Mouse (Mus musculus): ENCODE measurements around the gene Hist2h2aa2. TPM values are rescaled to one million over a fixed set of nuclear protein-coding genes. Genes with fewer than 3 reads are reported as not detected.
"Not testable (repeated sequence)": the region's sequence is repeated elsewhere in the genome, so short reads cannot be mapped to it uniquely, and the experiment has no call there.

Gene Hist2h2aa2
- total and polyA plus RNA-seq, 2 experiments from 2014 or later, result 52.1 to 1,755 TPM

- no peak for DNase-seq (ENCODE audit: low spot score)
- H3K4me3 ChIP-seq (ENCODE audit: low read length), result no peak overlapping the region
- no peak overlapping the region for H3K27ac ChIP-seq
- 76% methylated on average over 8 of the region's 8 CpGs for WGBS
- no peak overlapping the region for H3K9ac ChIP-seq (replicated peaks; ENCODE audit: low read length)
- no peaks in the 10 kb centered on the region for H3K27me3 ChIP-seq (ENCODE audit: insufficient read depth, low read length)
- H3K9me3 ChIP-seq (ENCODE audit: low read length), result no peaks in the 10 kb centered on the region
- peaks cover 6% of the 10 kb centered on the region; the same call in 1 of the 2 replicates for H3K4me1 ChIP-seq (ENCODE audit: insufficient read depth, low read length)
- no peak overlapping the region for H3K4me2 ChIP-seq (ENCODE audit: low read depth, low read length)
- no peaks in the 10 kb centered on the region for H3K36me3 ChIP-seq (ENCODE audit: insufficient read depth, low read length)
- no peak for TF ChIP-seq CTCF (IDR thresholded peaks at IDR 0.05; ENCODE audit: low read depth)
- 0 out of 2 replicates have a peak, but pooled peaks have one; percentile 15 for ATAC-seq
Observed at GRCm38 (mm10) chr3:96226695-96227648, 13.1 kb downstream of the Hist2h2aa2 start.

GRCm38 (mm10) chr3:96225421-96225820 is 14.7 kb downstream of the Hist2h2aa2 start:
- 20% methylated on average over 2 of the region's 2 CpGs for WGBS
- Histone ChIP-seq H3K9ac (replicated peaks; ENCODE audit: low read length) (no peak overlapping the region), H3K4me1 (ENCODE audit: insufficient read depth, low read length) (peaks cover 10% of the 10 kb centered on the region; the same call in 1 of the 2 replicates), H3K4me2 (ENCODE audit: low read depth, low read length) (no peak overlapping the region), H3K27ac (no peak overlapping the region), H3K9me3 (ENCODE audit: low read length) (no peaks in the 10 kb centered on the region), H3K27me3 (ENCODE audit: insufficient read depth, low read length) (no peaks in the 10 kb centered on the region), H3K4me3 (ENCODE audit: low read length) (no peak overlapping the region), H3K36me3 (ENCODE audit: insufficient read depth, low read length) (no peaks in the 10 kb centered on the region)
- no peak for TF ChIP-seq CTCF (IDR thresholded peaks at IDR 0.05; ENCODE audit: low read depth)
- DNase-seq (ENCODE audit: low spot score), result no peak
- no peak for ATAC-seq

- no peak for ATAC-seq
Observed at GRCm38 (mm10) chr3:96222774-96223173, 17.3 kb downstream of the Hist2h2aa2 start.

GRCm38 (mm10) chr3:96221640-96222038 is 18.4 kb downstream of the Hist2h2aa2 start:
- DNase-seq (ENCODE audit: low spot score) (peak; percentile 4), ATAC-seq (no peak)
- peak overlapping the region; percentile 98 for H3K27ac ChIP-seq
- TF ChIP-seq CTCF (IDR thresholded peaks at IDR 0.05; ENCODE audit: low read depth), result no peak
- peaks cover 16% of the 10 kb centered on the region for H3K4me1 ChIP-seq (ENCODE audit: insufficient read depth, low read length)
- H3K4me3 ChIP-seq (ENCODE audit: low read length), result peak overlapping the region; percentile 60
- no peaks in the 10 kb centered on the region for H3K27me3 ChIP-seq (ENCODE audit: insufficient read depth, low read length)
- H3K9me3 ChIP-seq (ENCODE audit: low read length), result no peaks in the 10 kb centered on the region
- H3K4me2 ChIP-seq (ENCODE audit: low read depth, low read length), result peak overlapping the region; percentile 79
- 9% methylated on average over 9 of the region's 9 CpGs for WGBS
- peak overlapping the region; percentile 69; the same call in 1 of the 2 replicates for H3K9ac ChIP-seq (replicated peaks; ENCODE audit: low read length)
- no peaks in the 10 kb centered on the region for H3K36me3 ChIP-seq (ENCODE audit: insufficient read depth, low read length)

More at GRCm38 (mm10) chr3:96222774-96223173, 17.3 kb downstream of the Hist2h2aa2 start:
- no peak for TF ChIP-seq CTCF (IDR thresholded peaks at IDR 0.05; ENCODE audit: low read depth)
- WGBS, result 74% methylated on average over 4 of the region's 4 CpGs
- Histone ChIP-seq H3K9ac (replicated peaks; ENCODE audit: low read length) (no peak overlapping the region), H3K4me1 (ENCODE audit: insufficient read depth, low read length) (peaks cover 16% of the 10 kb centered on the region), H3K27me3 (ENCODE audit: insufficient read depth, low read length) (no peaks in the 10 kb centered on the region), H3K27ac (no peak overlapping the region), H3K9me3 (ENCODE audit: low read length) (no peaks in the 10 kb centered on the region), H3K36me3 (ENCODE audit: insufficient read depth, low read length) (no peaks in the 10 kb centered on the region), H3K4me3 (ENCODE audit: low read length) (no peak overlapping the region), H3K4me2 (ENCODE audit: low read depth, low read length) (peak overlapping the region; percentile 79)
- no peak for DNase-seq (ENCODE audit: low spot score)

GRCm38 (mm10) chr3:96220765-96221639 is 19.1 kb downstream of the Hist2h2aa2 start, which contains the start of the genes Hist2h2ac and Hist2h2be:
Gene Hist2h2ac, minus strand, starts transcription at chr3:96220880.
Gene Hist2h2be, plus strand, starts transcription at chr3:96221119.
- under 1% methylated on average over 43 of the region's 43 CpGs for WGBS
- H3K9ac ChIP-seq (replicated peaks; ENCODE audit: low read length), result peak within 1 kb of the TSS; percentile 69

GRCm38 (mm10) chr3:96220131-96220764 is 19.8 kb downstream of the Hist2h2aa2 start:
- H3K9me3 ChIP-seq (ENCODE audit: low read length); H3K27me3 ChIP-seq (ENCODE audit: insufficient read depth, low read length); ATAC-seq; H3K36me3 ChIP-seq (ENCODE audit: insufficient read depth, low read length): not testable (repeated sequence)
- WGBS, result 0% methylated on average over 23 of the region's 47 CpGs
- Histone ChIP-seq H3K4me2 (ENCODE audit: low read depth, low read length) (peak overlapping the region; percentile 79), H3K4me1 (ENCODE audit: insufficient read depth, low read length) (peaks cover 16% of the 10 kb centered on the region), H3K9ac (replicated peaks; ENCODE audit: low read length) (peak overlapping the region; percentile 69), H3K4me3 (ENCODE audit: low read length) (peak overlapping the region; percentile 60), H3K27ac (peak overlapping the region; percentile 98)
- peak; percentile 33 for DNase-seq (ENCODE audit: low spot score)
- TF ChIP-seq CTCF (IDR thresholded peaks at IDR 0.05; ENCODE audit: low read depth), result peak; percentile 3; the same call in 1 of the 2 replicates

More at GRCm38 (mm10) chr3:96220765-96221639, 19.1 kb downstream of the Hist2h2aa2 start, which contains the start of the genes Hist2h2ac and Hist2h2be:
- ATAC-seq, result peak; percentile 90
- H3K9me3 ChIP-seq (ENCODE audit: low read length), result no peaks in the 10 kb centered on the region
- peaks cover 16% of the 10 kb centered on the region for H3K4me1 ChIP-seq (ENCODE audit: insufficient read depth, low read length)
- H3K27ac ChIP-seq, result peak within 1 kb of the TSS; percentile 98
- no peaks in the 10 kb centered on the region for H3K36me3 ChIP-seq (ENCODE audit: insufficient read depth, low read length)
- peak; percentile 91 for DNase-seq (ENCODE audit: low spot score)
- H3K4me2 ChIP-seq (ENCODE audit: low read depth, low read length), result peak within 1 kb of the TSS; percentile 79
- H3K4me3 ChIP-seq (ENCODE audit: low read length), result peak within 1 kb of the TSS; percentile 60
- H3K27me3 ChIP-seq (ENCODE audit: insufficient read depth, low read length), result no peaks in the 10 kb centered on the region
- TF ChIP-seq CTCF (IDR thresholded peaks at IDR 0.05; ENCODE audit: low read depth), result no peak

Data from hindbrain, postnatal 0 days (tissue).